Mouse (Mus musculus) urinary bladder, adult 2 months (tissue): ENCODE data around the gene Olfr1193. TPM values are rescaled to one million over a fixed set of nuclear protein-coding genes. Genes with fewer than 3 reads are reported as not detected.
"Not testable (repeated sequence)": the region's sequence is repeated elsewhere in the genome, so short reads cannot be mapped to it uniquely, and the experiment has no call there.

Experiments used
- DNase-seq: peaks from one replicate; pipeline ENCODE4 v3.0.0; 2022; ENCODE audit warnings: low spot score
- polyA plus RNA-seq: library from polyadenylated mRNA; depleted of rRNA; stranded (reverse); fragments of >200 nt; gene quantifications from 2 replicates; pipeline ENCODE4 v1.2.3, GENCODE M21; 2012; rRNA removed

The Olfr1193 gene
- polyA plus RNA-seq: not detected in 2 replicates

GRCm38 (mm10) chr2:88675328-88675727 lies at the start of gene Olfr1193:
Gene Olfr1193 (plus strand): TSS chr2:88675628.
- DNase-seq: not testable (repeated sequence)

DNA sequence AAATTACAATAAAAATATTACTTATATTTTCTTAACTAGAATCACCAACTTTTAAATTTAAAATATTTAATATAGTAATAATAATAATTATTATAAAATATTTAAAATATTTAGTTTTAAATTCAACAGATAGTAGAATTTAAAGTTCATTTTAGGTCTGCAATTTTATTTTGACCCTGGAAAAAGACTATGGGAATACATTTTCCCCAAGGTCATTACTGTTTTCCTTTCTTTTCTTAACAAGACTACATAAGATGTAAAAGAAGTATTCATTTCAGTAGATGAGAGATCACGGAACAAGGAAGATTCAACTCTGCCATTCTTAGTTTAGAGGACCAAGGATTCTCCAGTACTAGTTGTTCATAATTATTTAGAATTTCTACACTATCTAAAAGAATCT lies 35.2 kb upstream of the Olfr1193 start, which contains the start of gene Olfr1191-ps1:
Olfr1191-ps1 (plus strand) TSS at position 301 of the 400 bp plus-strand sequence.
- not testable (repeated sequence) for DNase-seq

DNA sequence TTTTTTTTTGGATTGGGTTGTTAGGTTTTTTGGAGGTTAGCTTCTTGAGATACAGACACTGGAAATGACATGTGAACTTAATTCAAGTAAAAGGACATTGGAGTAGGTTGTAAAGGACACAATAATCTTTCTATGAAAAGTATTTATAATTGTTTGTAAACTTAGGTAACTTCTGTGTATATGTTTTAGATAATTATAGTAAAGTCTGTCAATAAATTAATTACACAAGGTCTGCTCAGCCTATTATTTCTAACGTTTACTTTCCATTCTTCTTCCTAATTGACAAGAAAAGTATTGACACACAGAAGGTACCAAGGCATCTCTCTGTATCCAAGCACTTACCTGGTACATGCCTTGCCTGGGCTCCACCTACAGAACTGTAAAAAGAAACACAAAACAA lies 27.2 kb upstream of the Olfr1193 start, which contains the start of gene Olfr1192-ps1:
Olfr1192-ps1 (plus strand) TSS at position 301 of the 400 bp plus-strand sequence.
- DNase-seq: no peak

GRCm38 (mm10) chr2:88689087-88689486 lies 13.7 kb downstream of the Olfr1193 start, which contains the start of gene Olfr1195:
Gene Olfr1195 (minus strand): TSS chr2:88689187.
- DNase-seq: no peak

DNA sequence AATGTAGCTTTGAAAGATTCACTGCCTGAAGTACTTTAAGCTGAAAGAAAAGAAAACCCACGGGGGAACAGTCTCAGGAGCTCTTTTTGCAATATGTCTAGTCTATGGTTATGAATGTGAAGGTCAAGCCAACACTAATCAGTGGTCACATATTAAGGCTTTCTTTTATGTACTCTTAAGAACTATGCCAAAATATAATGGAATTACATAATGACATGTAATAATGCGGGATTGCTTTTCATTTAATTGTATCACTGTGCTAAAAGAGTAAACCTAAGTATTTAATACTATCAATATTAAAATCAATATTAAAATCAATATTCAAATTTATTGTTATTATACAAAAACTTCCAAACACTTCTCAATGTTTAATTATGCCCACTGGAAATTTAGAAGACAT lies 29.1 kb downstream of the Olfr1193 start, which contains the start of gene Olfr1196:
Olfr1196 (minus strand) TSS at position 101 of the 400 bp plus-strand sequence.
- no peak for DNase-seq

Other genes starting within 250 kb of the Olfr1193 start
- gene Olfr1181, start 249.5 kb upstream of the Olfr1193 start, polyA plus RNA-seq: not detected in 2 replicates
- gene Gm13757, start 226.5 kb upstream of the Olfr1193 start, polyA plus RNA-seq: not detected in 2 replicates
- not detected in 2 replicates for gene Olfr1183, start 220.8 kb upstream of the Olfr1193 start, polyA plus RNA-seq
- not detected in 2 replicates for gene Olfr1184, start 192.0 kb upstream of the Olfr1193 start, polyA plus RNA-seq
- gene Olfr1185-ps1, start 182.3 kb upstream of the Olfr1193 start, polyA plus RNA-seq: not detected in 2 replicates
- gene Olfr1186, start 157.1 kb upstream of the Olfr1193 start, polyA plus RNA-seq: not detected in 2 replicates
- gene Olfr1188, start 118.7 kb upstream of the Olfr1193 start, polyA plus RNA-seq: not detected in 2 replicates
- not detected in 2 replicates for gene Olfr1189, start 89.2 kb upstream of the Olfr1193 start, polyA plus RNA-seq
- gene Olfr1191-ps1, start 35.1 kb upstream of the Olfr1193 start, polyA plus RNA-seq: not detected in 2 replicates
- not detected in 2 replicates for gene Olfr1192-ps1, start 27.1 kb upstream of the Olfr1193 start, polyA plus RNA-seq
- not detected in 2 replicates for gene Olfr1195, start 13.6 kb downstream of the Olfr1193 start, polyA plus RNA-seq
- not detected in 2 replicates for gene Olfr1196, start 29.0 kb downstream of the Olfr1193 start, polyA plus RNA-seq
- not detected in 2 replicates for gene Olfr1197, start 56.7 kb downstream of the Olfr1193 start, polyA plus RNA-seq
- gene Olfr1198, start 75.7 kb downstream of the Olfr1193 start, polyA plus RNA-seq: not detected in 2 replicates
- gene Olfr1199, start 84.8 kb downstream of the Olfr1193 start, polyA plus RNA-seq: not detected in 2 replicates
- gene Olfr1200, start 94.9 kb downstream of the Olfr1193 start, polyA plus RNA-seq: not detected in 2 replicates
- not detected in 2 replicates for gene Olfr1201, start 117.4 kb downstream of the Olfr1193 start, polyA plus RNA-seq
- not detected in 2 replicates for gene Olfr1202, start 138.9 kb downstream of the Olfr1193 start, polyA plus RNA-seq
- not detected in 2 replicates for gene Olfr1205, start 154.1 kb downstream of the Olfr1193 start, polyA plus RNA-seq
- gene Olfr1204, start 173.7 kb downstream of the Olfr1193 start, polyA plus RNA-seq: not detected in 2 replicates
- gene Olfr1206, start 187.6 kb downstream of the Olfr1193 start, polyA plus RNA-seq: not detected in 2 replicates
- gene Olfr1208, start 226.7 kb downstream of the Olfr1193 start, polyA plus RNA-seq: not detected in 2 replicates
- gene Olfr1209, start 239.5 kb downstream of the Olfr1193 start, polyA plus RNA-seq: not detected in 2 replicates